Mouse (Mus musculus): ENCODE data around the gene Pon3. TPM values are rescaled to one million over a fixed set of nuclear protein-coding genes. Genes with fewer than 3 reads are reported as not detected.

Gene Pon3
- polyA plus RNA-seq, 1 experiment from 2014 or later, result 6.3 TPM

Other genes starting within 250 kb of the Pon3 start
- 0.25 TPM in 1 of 2 replicates, not detected in the other for gene Pon1, start 62.3 kb downstream of the Pon3 start, polyA plus RNA-seq (2016; fragmentation: Nextera tagmentation; extraction: Ambion mirVana)
- gene Pon2, start 42.2 kb upstream of the Pon3 start, polyA plus RNA-seq (2016; fragmentation: Nextera tagmentation; extraction: Ambion mirVana), result 22.9 and 25.9 TPM in 2 replicates
- gene Asb4, start 127.1 kb upstream of the Pon3 start, polyA plus RNA-seq (2016; fragmentation: Nextera tagmentation; extraction: Ambion mirVana), result 69.0 and 70.1 TPM in 2 replicates
- gene Pdk4, start 240.0 kb upstream of the Pon3 start, polyA plus RNA-seq (2016; fragmentation: Nextera tagmentation; extraction: Ambion mirVana), result 0.55 and 0.60 TPM in 2 replicates